Mouse (Mus musculus) heart, adult 2 months (tissue): ENCODE data around the gene Vps33b. TPM values are rescaled to one million over a fixed set of nuclear protein-coding genes. Genes with fewer than 3 reads are reported as not detected.

ENCODE experiments used
- DNase-seq, 2 experiments: peaks; one replicate each; pipeline ENCODE4 v3.0.0; 2021
- H3K27ac ChIP-seq: fragments of 200-600 bp; 2 replicates; pipeline ENCODE4 v1.8.1; 2022
- H3K27me3 ChIP-seq: fragments of 200-500 bp; 2 replicates; pipeline ENCODE4 v1.6.1; 2012; ENCODE audit warnings: mild to moderate bottlenecking, low read length, inconsistent platforms, mixed read lengths; ENCODE audit not compliant: control insufficient read depth, insufficient read depth
- H3K36me3 ChIP-seq: fragments of 200-500 bp; 2 replicates; pipeline ENCODE4 v1.6.1; 2012; ENCODE audit warnings: low read length, inconsistent platforms; ENCODE audit not compliant: control insufficient read depth, insufficient read depth
- H3K4me1 ChIP-seq: fragments of 200-500 bp; 2 replicates; pipeline ENCODE4 v1.6.1; 2011; ENCODE audit warnings: low read length; ENCODE audit not compliant: control insufficient read depth, insufficient read depth
- H3K4me3 ChIP-seq: fragments of 200-600 bp; 2 replicates; pipeline ENCODE4 v1.8.1; 2022
- H3K79me2 ChIP-seq: fragments of 200-500 bp; replicated peaks from 2 replicates; pipeline ENCODE4 v1.6.1; 2012; ENCODE audit warnings: mild to moderate bottlenecking, inconsistent platforms, low read length, moderate library complexity, mixed read lengths; ENCODE audit not compliant: control insufficient read depth, insufficient read depth
- H3K9ac ChIP-seq: fragments of 200-500 bp; 2 replicates; pipeline ENCODE4 v1.6.1; 2012; ENCODE audit warnings: low read depth, mild to moderate bottlenecking, control low read depth, inconsistent platforms, low read length, mixed read lengths
- CTCF ChIP-seq: fragments of 200-600 bp; IDR thresholded peaks from 2 replicates; pipeline ENCODE4 v1.8.1; 2022; ENCODE audit warnings: antibody characterized with exemption, mild to moderate bottlenecking, moderate library complexity
- EP300 ChIP-seq: fragments of 200-500 bp; IDR thresholded peaks from 2 replicates; pipeline ENCODE4 v1.6.1; 2011; ENCODE audit warnings: low read depth, low read length, control low read depth; ENCODE audit not compliant: insufficient read depth
- POLR2A ChIP-seq: fragments of 200-500 bp; IDR thresholded peaks from 2 replicates; pipeline ENCODE4 v1.6.1; 2011; ENCODE audit warnings: mild to moderate bottlenecking, low read depth, low read length, control low read depth; ENCODE audit not compliant: insufficient read depth
- WGBS: fragments of 180-500 bp; shearing (Covaris S2); methylation state at CpG from one replicate; pipeline ENCODE4 v1.1.7; 2018; 5-methylcytosine and 5-hydroxymethylcytosine counted together
- intact Hi-C: fragments of 180-260 bp; cut with DNase I; formaldehyde crosslinking; loops from one replicate; pipeline ENCODE4 v1.15.1; 2025
- polyA plus RNA-seq: library from polyadenylated mRNA; depleted of rRNA; stranded (reverse); fragments of >200 nt; gene quantifications from 2 replicates; pipeline ENCODE4 v1.2.3, GENCODE M21; 2012
- total RNA-seq, 2 experiments: library from RNA; stranded (reverse); gene quantifications; 2 replicates each; pipeline ENCODE4 v1.2.3; 2021

Vps33b gene
- total and polyA plus RNA-seq, 3 experiments = 5.1 to 6.2 (median 6.1) TPM

DNA sequence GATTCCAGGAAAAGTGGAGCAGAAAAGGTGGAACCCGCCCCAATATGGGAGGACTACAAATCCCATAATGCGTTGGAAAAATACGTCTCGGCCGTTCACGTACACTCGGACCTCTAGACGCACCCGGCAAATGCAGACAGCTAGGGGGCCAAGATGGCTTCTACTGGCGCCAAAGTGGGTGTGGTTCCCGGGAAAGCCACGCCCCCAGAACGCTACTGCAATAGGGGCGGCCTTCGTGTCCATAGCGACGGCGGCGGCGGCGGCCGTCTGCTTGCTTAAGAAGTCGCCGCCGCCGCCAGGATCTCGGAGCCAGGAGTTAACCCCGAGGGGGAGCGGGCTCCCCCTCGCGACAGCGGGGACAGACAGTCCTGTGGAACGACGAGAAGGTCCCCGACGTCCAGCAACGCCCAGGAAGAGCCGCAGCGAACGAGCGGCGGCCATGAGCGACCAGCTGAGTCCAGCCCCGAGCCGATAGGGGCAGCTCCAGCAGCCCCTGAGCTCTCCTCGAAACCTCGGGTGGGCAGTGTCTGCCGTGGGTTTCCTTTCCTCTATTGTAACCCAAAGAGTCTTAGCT, 23.2 kb upstream of the Vps33b start, which contains the start of gene Ttll13:
TSS of gene Ttll13 (plus strand) at position 229 of the 574 bp plus-strand sequence.
- under 1% methylated on average over 48 of the region's 48 CpGs for WGBS
- Histone ChIP-seq H3K79me2 (no peaks in the 10 kb centered on the region), H3K27me3 (no peaks in the 10 kb centered on the region; the same call in 1 of the 2 replicates), H3K4me3 (peak within 1 kb of the TSS; percentile 89), H3K9ac (peak within 1 kb of the TSS; percentile 65), H3K4me1 (no peaks in the 10 kb centered on the region), H3K36me3 (no peaks in the 10 kb centered on the region), H3K27ac (peak within 1 kb of the TSS; percentile 78)
- TF ChIP-seq CTCF = peak; percentile 68
- 0 out of 2 replicates have a peak, but pooled peaks have one; percentile 26 for TF ChIP-seq POLR2A
- peak; percentile 61; the same call in 1 of the 2 replicates for TF ChIP-seq EP300
- intact Hi-C loops = loop anchor here (2.0 kb wide), 2 partner anchors 13 to 17 kb away; partner anchors contain the start of genes Cib1 and Gdpgp1
- peak; percentile 94 to 97 for DNase-seq

- TF ChIP-seq POLR2A (no peak), EP300 (no peak), CTCF (no peak)
- DNase-seq = no peak
- no peaks in the 10 kb centered on the region for H3K36me3 ChIP-seq
- no peaks in the 10 kb centered on the region for H3K4me1 ChIP-seq
- no peaks in the 10 kb centered on the region; the same call in 1 of the 2 replicates for H3K27me3 ChIP-seq
- H3K27ac ChIP-seq = peak overlapping the region; percentile 78; the same call in 1 of the 2 replicates
- peak overlapping the region; percentile 89; the same call in 1 of the 2 replicates for H3K4me3 ChIP-seq
- whole genome bisulfite sequencing = 21% methylated on average over 7 of the region's 7 CpGs
- H3K9ac ChIP-seq = no peak overlapping the region
- H3K79me2 ChIP-seq = no peaks in the 10 kb centered on the region
- intact Hi-C loops = loop anchor here (2.0 kb wide), 2 partner anchors 14 to 16 kb away; partner anchors contain the start of genes Cib1 and Gdpgp1
Measured at GRCm38 (mm10) chr7:80246859-80247258, 22.6 kb upstream of the Vps33b start.

DNA sequence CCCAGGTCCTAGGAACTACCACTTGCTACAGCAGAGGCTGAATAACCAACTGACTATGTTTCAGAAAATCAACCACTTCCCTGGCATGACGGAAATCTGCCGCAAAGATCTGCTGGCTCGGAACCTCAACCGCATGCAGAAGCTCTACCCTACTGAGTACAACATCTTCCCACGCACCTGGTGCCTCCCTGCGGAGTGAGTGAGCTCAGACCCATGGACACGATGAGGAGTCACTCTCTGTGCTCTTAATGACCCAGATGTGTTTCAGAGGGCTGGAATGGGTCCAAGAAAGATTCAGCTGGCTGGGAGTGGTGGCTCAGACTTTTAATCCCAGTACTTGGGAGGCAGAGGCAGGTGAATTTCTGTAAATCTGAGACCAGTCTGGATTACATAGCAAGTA, 17.0 kb upstream of the Vps33b start:
- no peaks in the 10 kb centered on the region for H3K36me3 ChIP-seq
- no peak for DNase-seq
- H3K4me1 ChIP-seq = no peaks in the 10 kb centered on the region
- H3K27ac ChIP-seq = no peak overlapping the region
- TF ChIP-seq EP300 (no peak), CTCF (no peak), POLR2A (no peak)
- no peak overlapping the region for H3K4me3 ChIP-seq
- intact Hi-C loops = no loop called here
- H3K9ac ChIP-seq = no peak overlapping the region
- no peaks in the 10 kb centered on the region for H3K79me2 ChIP-seq
- H3K27me3 ChIP-seq = no peaks in the 10 kb centered on the region; the same call in 1 of the 2 replicates
- WGBS = 75% methylated on average over 7 of the region's 7 CpGs

- no peaks in the 10 kb centered on the region for H3K79me2 ChIP-seq
- intact Hi-C loops = no loop called here
- no peak for DNase-seq
- no peaks in the 10 kb centered on the region; the same call in 1 of the 2 replicates for H3K27me3 ChIP-seq
- H3K4me1 ChIP-seq = no peaks in the 10 kb centered on the region
- TF ChIP-seq EP300 (no peak), CTCF (no peak), POLR2A (no peak)
- no peak overlapping the region for H3K27ac ChIP-seq
- no peaks in the 10 kb centered on the region for H3K36me3 ChIP-seq
- no peak overlapping the region for H3K9ac ChIP-seq
- WGBS = 74% methylated on average over 11 of the region's 11 CpGs
- no peak overlapping the region for H3K4me3 ChIP-seq
Measured at GRCm38 (mm10) chr7:80252886-80253285, 16.6 kb upstream of the Vps33b start.

GRCm38 (mm10) chr7:80255981-80256380, 13.5 kb upstream of the Vps33b start:
- Histone ChIP-seq H3K36me3 (no peaks in the 10 kb centered on the region), H3K4me3 (no peak overlapping the region), H3K27ac (no peak overlapping the region), H3K27me3 (no peaks in the 10 kb centered on the region), H3K79me2 (no peaks in the 10 kb centered on the region), H3K4me1 (peaks cover 2% of the 10 kb centered on the region; the same call in 1 of the 2 replicates), H3K9ac (no peak overlapping the region)
- DNase-seq = no peak
- WGBS = 67% methylated on average over 2 of the region's 2 CpGs
- intact Hi-C loops = no loop called here
- TF ChIP-seq POLR2A = no peak
- peak; percentile 55 for TF ChIP-seq CTCF

DNA sequence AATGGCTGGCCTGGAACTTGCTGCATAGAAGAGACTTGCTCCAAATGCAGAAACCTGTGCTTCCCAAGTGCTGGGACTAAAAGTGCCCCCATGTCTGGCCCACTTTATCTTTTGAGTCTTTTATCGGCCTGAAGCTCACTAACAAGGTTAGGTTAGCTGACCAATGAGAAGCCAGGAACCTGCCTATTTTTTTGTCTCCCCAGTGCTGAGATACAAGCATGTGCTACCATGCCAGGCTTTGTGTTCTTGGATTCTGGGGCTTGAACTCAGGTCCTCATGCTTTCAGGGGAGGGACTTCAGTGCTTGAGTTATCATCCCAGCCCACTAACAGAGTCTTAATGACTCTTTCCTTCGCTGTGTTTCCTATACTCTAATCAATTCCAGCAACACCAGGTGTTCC, 11.7 kb upstream of the Vps33b start:
- no peaks in the 10 kb centered on the region for H3K36me3 ChIP-seq
- no peaks in the 10 kb centered on the region for H3K27me3 ChIP-seq
- DNase-seq = no peak
- H3K9ac ChIP-seq = no peak overlapping the region
- H3K27ac ChIP-seq = no peak overlapping the region
- peaks cover 2% of the 10 kb centered on the region; the same call in 1 of the 2 replicates for H3K4me1 ChIP-seq
- intact Hi-C loops = no loop called here
- TF ChIP-seq EP300 = no peak
- H3K79me2 ChIP-seq = no peaks in the 10 kb centered on the region
- WGBS = 63% methylated on average over 2 of the region's 2 CpGs
- no peak overlapping the region for H3K4me3 ChIP-seq
